Mouse (Mus musculus): ENCODE results near the gene Cdpf1.
"Not testable (repeated sequence)": the region's sequence is repeated elsewhere in the genome, so short reads cannot be mapped to it uniquely, and the experiment has no call there.

Cdpf1 gene

DNA sequence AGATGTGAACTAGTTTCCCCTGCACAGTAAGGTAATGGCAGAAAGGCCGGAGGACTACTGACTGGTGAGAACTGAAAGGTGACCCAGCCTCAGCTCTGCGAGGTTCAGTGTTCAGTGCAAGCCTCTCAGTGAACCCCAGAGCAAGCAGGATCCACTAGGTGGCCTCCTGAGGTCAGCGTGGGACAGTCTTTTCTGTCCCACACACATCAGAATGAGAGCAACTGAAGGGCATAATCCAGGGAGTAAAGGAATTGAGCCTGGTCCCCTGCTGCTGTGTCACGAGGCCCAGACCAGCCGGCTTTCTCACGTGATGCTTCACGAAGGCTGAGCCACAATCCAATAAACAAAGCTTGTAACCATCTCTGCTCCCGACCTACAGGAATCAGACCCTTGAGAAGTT lies 3.1 kb downstream of the Cdpf1 start:
- no peak for DNase-seq (ENCODE audit: low spot score in 2 of 2)

DNA sequence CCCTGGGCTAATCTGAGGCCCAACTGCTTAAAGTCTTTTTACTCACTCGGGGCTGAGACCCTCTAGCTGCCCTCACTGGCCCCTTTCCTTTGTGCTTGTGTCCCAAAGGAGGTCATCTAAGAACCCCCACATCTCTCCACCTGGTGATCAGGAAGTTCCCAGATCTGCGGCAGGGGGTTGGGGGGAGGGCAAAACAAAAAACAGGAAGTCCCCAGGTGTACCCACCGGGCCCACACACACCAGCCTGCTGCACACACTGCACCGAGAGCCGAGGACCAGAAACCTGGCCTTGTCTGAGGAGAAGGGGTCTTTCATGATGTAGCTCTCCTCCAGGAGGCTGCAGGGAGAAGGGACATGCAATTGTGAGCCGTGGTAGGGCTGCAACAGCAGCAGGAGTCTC lies 3.5 kb downstream of the Cdpf1 start:
- no peak for DNase-seq (ENCODE audit: low spot score in 2 of 2)

DNA sequence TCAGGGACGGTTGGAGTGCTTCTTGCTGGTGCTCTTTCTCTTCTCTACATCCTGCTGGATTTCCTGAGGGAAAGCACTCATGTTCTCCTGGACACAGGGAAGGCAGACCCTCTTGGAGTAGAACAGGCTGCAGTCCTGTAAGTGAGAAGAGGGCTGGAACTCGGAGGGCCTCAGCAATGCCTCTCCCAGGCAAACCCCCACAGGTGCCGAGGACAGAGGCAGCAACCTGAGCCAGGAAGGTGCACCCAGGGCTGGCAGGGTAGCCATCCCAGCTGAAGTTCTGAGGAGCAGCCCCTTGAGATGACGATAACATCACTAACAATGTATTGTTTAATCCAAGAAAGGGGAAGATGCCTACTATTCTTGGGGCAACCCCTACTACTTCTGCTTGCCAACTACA lies 4.1 kb downstream of the Cdpf1 start:
- DNase-seq (ENCODE audit: low spot score in 2 of 2) = no peak

DNA sequence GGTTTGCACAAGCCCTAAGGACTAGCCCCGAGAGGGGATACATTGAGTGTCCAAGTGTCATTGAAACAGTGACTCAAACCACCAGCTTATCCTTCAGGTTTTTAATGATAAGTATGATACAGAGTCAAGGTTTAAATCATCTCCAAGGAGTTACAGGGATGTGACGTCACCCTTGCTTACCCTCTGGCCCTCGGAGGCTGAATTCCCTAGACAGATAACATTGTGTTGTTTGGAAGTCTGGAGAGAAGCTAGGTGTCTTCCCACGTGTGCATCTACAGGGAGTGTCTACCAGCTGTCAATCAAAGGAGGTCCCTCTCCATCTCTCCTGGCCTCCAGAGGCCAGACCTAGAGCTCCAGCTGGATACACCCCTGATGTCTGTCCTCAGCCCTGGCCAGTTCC lies 4.6 kb downstream of the Cdpf1 start:
- DNase-seq (ENCODE audit: low spot score in 2 of 2) = no peak

DNA sequence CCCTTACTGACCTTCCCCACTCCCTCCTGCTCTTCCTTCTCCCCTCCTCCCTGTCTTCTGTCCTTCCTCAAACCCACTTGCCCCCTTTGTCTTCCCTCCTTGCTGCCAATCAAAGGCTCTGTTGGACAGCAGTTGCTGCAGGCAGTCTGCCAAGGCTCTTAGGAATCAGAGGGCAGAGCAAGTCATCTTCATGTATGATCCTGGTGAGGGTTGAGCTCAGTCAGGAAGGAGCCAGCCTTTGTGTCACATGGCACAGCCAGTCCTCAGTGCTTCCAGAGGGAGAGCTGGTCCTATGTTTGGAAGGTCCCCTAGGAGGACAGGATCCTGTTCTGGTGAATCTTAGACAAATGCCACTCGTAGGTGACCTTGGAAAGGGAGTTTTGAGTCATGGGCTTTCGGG lies 8.6 kb downstream of the Cdpf1 start:
- DNase-seq (ENCODE audit: low spot score in 2 of 2) = no peak

DNA sequence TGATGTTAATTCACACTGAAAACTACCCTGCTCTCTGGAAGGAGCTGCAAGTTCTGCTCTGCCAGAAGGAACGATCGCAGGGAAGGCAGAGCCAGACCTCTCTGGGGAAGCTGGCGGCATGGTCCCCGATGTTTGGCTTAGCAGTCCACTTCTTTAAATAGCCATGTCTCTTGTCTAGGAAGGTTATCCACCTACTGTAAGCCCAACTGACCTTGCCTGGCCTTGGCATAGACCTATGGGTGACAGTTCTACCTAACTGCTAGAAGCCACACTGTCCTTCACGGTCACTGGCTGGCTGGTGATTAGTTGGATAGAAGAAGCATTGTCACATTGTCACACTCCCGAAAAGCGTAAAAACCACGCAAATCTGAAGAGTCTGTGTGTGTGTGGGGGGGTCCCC lies 12.8 kb downstream of the Cdpf1 start:
- no peak for DNase-seq (ENCODE audit: low spot score in 2 of 2)

DNA sequence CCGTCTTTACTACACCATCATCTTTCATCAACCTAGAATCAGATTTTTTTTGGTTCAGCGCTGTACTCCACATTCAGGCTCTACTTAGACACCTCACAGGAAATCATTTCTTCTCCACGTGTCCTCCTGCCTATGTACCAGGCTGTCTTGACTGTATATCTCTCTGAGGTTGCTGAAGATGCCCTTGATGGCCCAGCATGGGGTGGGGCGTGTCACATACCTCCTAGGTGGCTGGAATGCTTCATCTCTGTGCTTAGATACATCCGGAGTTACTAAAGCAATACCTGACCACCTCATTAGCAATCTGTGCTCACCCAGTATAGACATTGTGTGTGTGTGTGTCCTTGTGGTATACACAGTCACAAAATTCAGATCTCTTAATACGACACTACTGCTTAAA lies 16.0 kb downstream of the Cdpf1 start:
- DNase-seq (ENCODE audit: low spot score in 2 of 2) = no peak

DNA sequence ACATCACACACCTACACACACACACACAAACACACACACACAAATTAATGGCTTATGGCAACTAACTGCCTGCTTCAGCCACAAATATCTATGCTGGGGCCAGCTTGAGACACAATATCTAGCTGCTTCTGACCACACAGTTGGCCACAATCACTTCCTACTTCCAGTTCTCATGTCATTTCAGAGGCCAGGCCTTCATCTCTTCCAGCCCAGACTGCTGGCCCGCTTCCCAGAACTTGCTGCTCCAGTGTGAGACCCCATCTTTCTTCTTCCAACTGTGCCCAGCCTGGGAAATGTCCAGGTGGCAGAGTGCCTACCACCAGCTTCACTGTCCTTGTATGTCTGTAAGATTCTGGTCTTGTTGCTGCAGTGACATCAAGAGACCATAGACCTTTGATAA lies 18.7 kb downstream of the Cdpf1 start:
- no peak for DNase-seq (ENCODE audit: low spot score in 2 of 2)

DNA sequence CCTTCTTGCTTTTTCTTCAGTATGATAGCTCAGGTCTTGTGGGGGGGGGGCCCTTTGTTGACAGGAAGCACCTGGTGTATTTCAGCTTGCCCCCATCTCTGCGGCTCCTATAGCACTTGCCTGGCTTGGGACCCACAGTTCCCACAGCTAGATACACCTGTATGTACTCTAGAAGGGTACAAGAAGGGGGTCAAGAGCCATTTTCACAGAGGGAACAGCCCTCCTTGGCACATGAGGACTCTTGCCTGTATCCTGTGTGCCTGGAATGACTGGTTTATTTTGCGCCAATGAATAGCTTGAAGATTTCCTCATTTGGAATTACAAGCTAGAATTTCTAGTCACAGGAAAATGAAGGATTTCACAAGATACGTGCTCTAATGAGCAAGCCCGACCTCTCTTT lies 20.0 kb downstream of the Cdpf1 start:
- DNase-seq (ENCODE audit: low spot score in 2 of 2) = no peak

DNA sequence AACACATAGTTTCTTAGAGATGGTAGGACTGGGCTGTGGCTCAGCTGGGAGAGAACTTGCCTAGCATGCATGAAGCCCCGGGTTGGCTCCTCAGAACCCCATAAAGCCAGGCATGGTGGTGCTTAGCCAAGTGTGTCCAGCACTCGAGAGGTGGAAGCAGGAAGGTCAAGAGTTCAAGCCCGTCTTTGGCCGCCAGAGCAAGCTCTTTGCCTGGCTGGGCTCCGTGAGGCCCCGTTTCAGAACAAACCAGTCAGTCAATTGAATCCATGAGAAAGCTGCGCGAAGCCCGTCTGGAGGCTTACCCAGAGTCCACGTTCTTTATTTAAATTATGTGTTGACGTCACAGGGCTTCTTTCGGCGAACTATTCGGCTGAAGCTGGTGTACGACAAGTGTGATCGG lies 22.9 kb downstream of the Cdpf1 start:
- DNase-seq (ENCODE audit: low spot score in 2 of 2) = no peak

DNA sequence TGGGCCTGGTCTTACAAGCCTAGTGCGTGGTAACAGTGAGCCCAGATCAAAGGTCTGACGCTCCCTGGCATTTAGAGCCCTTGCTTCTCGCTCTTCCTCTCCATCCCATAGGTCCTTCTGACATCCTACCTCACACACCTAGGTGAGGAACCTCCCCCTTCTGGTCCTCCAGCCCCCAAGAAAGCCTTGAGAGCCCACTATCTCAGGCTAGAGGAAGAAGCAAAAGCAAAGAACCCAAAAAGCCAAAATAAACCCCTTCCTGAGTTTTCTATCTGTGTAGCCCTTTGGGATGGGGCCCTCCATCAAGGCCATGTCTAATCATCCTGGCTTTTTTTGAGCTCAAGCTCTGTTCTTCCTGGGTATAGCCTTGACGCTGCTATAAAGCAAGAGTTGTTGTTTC lies 23.4 kb downstream of the Cdpf1 start:
- no peak for DNase-seq (ENCODE audit: low spot score in 2 of 2)

DNA sequence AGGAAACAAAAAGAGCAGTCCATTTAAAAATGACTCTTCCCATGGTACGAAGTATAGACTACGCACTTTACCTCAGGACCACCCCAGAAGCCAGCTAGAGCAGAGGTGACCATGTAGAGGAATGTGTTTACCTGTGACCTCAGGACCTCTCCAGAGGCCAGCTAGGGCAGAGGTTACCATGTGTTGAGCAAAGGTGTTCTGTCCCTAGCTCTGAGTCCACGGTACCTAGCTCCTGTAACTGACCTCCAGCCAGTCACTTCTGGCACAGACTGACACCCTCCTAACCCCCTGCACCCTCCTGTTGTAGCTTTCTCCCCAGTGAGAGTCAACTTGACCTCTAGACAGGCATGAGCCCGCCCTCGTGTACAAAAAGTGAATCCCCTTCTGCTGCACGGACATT lies 24.0 kb downstream of the Cdpf1 start:
- DNase-seq (ENCODE audit: low spot score in 2 of 2) = no peak

DNA sequence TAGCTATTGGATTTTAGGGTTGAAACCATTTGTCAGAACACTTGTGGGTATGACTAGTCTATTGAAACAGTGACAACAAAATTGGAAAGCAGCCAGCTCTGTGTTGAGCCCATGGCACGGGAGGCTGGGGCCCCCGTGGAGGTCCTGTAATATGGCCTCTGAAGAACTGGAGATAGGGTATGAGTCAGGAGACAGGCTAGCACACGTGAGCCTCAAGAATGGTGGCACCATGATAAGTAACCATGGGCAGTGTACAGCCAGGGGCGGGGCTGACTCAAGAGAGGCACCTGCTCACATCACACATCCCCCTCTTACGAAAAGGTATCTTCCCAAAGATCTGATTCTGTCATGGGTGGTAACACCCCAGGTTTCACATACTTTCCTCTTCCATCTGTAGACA lies 24.8 kb downstream of the Cdpf1 start:
- no peak for DNase-seq (ENCODE audit: low spot score in 2 of 2)

DNA sequence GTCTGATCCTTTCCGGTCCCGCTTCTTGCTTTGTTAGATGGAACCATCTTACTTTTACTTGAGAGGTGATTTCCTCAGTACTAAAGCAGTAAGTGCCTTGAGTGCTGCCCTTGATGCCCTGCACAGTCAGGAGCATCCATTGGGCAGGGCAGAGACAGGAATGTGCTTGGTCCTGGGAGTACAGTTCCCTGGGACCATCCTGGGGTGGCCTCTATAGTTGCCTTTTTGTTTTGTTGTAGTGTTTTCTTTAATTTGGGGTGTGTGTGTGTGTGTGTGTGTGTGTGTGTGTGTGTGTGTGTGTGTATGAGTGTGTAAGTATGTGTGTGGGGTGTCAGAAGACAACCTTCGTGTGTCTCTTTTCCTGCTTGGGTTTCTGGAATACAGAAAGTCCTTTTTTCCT lies 27.2 kb downstream of the Cdpf1 start:
- DNase-seq (ENCODE audit: low spot score in 2 of 2) = no peak

DNA sequence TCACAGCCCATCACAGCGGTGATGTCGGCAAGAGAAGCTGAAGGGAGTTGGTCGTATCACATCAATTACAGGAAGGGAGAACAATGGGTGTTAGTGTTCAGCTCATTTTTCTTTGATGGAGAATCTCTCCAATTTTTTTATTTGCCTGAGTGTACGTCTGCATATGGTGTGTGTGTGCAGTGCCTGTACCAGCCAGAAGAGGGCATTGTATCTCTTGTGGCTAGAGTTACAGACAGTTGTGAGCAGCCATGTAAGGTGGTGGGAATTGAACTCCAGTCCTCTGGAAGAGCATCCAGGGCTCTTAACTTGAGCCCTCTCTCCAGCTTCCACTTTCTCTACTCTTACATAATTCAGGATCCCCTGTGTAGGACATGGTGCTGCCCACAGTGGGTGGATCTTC lies 28.4 kb downstream of the Cdpf1 start:
- no peak for DNase-seq (ENCODE audit: low spot score in 2 of 2)

DNA sequence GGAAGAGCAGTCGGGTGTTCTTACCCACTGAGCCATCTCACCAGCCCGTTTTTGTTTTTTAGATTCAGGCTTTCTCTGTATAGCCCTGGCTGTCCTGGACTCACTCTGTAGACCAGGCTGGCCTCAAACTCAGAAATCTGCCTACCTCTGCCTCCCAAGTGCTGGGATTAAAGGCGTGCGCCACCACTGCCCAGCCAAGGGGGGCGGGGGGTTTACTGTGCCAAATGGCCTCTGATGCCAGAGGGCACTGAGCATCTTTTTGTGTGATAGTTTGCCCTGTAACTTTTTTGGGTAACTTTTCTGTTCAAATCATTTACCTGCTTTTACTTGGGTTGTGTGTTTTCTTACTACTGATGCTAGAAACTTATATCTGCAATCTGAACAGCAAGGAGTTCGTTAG lies 32.6 kb downstream of the Cdpf1 start:
- not testable (repeated sequence) for DNase-seq (ENCODE audit: low spot score in 2 of 2)

DNA sequence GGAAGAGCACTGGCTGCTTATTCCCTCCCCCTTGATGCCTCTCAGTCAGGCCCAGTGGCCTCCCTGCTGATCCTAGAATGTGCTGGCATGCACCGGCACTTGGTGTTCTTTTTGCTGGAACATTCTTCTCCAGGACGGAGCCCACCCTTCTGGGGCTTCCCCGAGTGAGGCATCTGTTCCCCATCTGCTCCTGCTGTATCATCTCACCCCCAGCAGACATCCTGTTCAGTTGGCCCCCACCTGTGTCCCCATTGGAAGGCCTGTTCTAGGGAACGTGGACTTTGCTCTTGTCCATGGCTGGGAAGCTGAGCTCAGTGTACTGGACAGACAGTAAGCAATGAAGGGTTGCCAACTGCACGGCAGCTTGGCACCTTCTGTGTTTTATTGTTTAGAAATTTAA lies 34.7 kb downstream of the Cdpf1 start:
- no peak for DNase-seq (ENCODE audit: low spot score in 2 of 2)

DNA sequence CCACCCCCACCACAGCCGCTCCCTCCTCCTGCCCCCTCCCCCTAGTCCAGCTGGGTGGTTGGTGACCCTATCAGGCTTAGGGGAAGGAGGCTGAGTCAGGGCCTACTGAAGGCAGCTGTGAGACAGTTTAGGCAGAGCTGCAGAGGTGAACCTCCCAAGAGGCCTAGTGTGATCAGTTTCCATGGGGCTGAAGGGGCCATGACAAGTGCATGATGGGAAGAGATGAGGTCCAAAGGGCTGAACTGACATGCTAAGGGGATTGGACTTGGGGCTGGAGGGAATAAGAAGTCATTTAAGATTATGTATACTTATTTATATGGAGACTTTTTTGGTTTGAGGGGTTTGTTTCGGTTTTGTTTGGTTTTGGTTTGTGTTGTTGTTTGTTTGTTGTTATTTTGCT lies 35.3 kb downstream of the Cdpf1 start:
- no peak for DNase-seq (ENCODE audit: low spot score in 2 of 2)

DNA sequence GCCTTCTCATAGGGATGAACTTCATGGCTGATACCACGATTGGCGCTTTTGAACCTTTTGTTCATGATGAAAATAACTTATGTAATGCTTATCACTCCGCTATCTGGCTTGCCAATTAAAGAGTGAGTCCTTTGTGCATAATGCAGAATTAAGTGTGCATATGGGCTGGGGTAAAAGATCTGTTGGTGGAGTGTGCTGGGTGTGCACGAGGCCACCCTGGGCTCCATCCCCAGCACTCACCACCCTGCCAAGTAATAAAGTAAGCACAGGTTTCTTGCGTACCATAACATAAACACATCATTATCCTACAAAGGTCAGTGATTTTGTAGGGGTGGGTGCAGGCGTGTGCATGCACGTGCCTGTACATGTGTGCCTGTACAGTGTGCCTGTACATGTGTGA lies 36.5 kb downstream of the Cdpf1 start:
- DNase-seq (ENCODE audit: low spot score in 2 of 2) = no peak

DNA sequence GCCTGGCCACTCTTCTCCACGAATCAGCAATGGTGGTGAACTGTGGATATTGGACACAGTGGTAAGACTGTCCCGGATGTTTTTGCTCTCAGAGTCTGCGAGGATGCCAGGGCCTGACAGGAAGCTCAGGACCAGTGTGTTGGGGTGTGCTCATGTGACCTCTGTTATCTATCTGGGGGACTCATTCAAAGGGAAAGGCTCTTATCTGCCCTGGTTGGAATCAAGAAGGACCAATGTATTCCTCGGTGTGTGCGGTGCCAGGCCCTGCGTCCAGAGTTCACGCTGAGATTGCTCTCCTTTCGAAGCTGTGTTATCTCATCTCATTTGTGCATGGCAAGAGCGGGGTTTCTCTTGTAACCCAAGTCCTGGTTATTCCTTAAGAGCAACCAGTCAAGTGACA lies 37.1 kb downstream of the Cdpf1 start:
- no peak for DNase-seq (ENCODE audit: low spot score in 2 of 2)

DNA sequence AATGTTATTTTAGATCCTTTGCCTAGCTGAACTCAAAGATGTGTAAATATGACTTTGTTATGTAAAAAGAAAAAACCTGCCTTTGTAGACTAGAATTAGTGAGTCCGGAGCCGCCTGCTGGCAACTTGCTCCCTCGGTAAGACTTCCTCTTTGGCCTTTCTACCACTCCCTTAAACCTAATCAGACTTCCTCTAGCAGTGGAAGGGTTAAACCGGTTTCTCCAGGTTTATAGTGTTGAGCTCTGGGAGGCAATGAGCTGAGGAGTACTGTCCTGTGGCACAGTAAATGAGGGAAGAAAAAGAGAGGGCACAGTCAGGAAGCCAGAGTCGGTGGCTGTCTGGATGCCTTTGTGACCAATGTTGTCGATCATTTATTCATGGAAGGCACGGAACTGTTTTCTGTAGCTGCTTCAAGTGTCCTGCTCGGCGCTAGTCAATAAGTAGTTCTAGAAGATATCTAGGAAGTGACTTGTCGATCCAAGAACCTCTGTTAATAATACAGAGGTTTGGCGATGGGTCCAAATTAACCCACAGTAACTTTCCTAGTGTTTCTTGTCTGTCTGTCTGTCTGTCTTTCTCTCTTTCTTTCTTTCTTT lies 39.3 kb downstream of the Cdpf1 start:
- no peak for DNase-seq (ENCODE audit: low spot score in 2 of 2)

DNA sequence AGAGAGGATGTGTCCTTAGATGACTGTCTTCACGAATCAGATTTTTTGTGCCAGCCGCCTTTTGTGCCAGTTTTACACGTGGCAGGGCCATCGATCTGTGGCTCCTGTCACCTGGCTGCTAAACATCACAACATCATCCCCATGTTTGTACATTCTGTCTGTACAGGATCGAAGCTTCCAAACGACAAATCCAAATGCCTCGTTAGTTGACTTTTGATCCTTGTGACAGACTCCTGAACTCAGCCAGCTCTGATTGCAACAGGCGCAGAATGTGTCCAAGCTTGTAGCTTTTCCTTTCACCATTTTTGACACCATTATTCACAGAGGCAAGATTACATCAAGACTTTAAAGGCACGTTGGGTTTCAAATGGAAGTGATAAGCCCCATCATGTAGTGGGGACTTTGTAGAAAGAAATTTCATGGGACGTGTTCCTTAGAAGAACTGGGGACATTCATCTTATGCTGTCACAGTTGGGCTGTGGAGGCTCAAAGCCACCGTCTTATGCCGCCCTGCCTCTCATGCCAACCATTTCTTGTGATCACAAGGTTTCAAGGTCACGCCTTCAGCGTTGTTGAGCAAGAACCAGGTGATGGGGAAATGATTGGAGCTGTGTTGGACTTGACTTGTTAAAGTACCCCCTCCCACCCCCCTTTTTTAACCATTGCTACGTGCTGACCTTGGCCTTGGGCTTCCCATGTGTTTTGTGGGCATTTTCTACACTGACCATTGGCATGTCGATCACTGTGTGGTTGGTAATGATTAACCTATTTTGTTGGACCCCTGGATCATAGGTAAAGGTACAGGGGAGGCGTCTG lies 40.0 kb downstream of the Cdpf1 start:
- no peak for DNase-seq (ENCODE audit: low spot score in 2 of 2)

DNA sequence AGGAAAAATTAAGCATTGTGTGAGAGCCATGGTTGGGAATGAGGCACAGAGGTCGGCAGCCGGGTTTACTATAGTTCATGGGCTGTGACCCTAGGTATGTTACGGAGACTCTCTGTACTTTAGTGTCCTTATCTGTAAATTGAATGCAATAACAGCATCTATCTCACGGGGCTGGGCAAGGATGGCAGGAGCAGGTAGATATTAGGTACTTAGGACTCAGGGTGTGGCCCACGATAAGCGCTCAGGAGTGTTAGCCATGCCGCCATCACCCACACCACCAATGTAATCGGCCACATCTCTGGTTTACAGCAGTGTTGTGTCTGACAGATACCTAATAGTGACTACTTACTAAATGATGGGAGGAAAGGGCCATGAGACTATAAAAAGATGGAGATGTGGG lies 42.5 kb downstream of the Cdpf1 start:
- DNase-seq (ENCODE audit: low spot score in 2 of 2) = no peak

DNA sequence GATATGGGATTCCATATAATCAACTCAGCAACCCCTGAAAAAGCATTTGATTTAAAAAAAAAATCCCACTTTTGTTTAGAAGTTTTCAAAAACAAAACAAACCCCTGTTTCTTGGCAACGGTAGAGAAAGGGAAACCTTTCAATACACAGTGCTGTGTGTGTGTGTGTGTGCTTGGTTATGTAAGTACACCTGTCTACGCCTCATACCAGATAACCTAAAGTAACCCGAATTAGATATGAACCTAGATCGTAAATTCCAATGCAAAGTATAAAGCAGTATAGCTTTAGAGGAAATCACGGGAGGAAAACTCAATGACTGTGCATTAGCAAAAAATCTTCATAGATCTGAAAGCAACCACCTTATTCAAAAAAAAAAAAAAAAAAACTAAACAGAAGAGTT lies 44.8 kb downstream of the Cdpf1 start:
- DNase-seq (ENCODE audit: low spot score in 2 of 2) = no peak

Measured in natural killer cell, adult 2 months (primary cell).